Mouse (Mus musculus): ENCODE results near the gene Pdk1.
"Not testable (repeated sequence)": the region's sequence is repeated elsewhere in the genome, so short reads cannot be mapped to it uniquely, and the experiment has no call there.

Pdk1 gene

GRCm38 (mm10) chr2:71874422-71874821, 1.4 kb downstream of the Pdk1 start:
- no peak for DNase-seq (ENCODE audit: low read depth, low spot score)

GRCm38 (mm10) chr2:71874836-71875235, 1.8 kb downstream of the Pdk1 start:
- no peak for DNase-seq (ENCODE audit: low read depth, low spot score)

GRCm38 (mm10) chr2:71877865-71878264, 4.8 kb downstream of the Pdk1 start:
- DNase-seq (ENCODE audit: low read depth, low spot score) = no peak

- DNase-seq (ENCODE audit: low read depth, low spot score) = no peak
Measured at GRCm38 (mm10) chr2:71878441-71878840, 5.4 kb downstream of the Pdk1 start.

GRCm38 (mm10) chr2:71878943-71879342, 5.9 kb downstream of the Pdk1 start:
- DNase-seq (ENCODE audit: low read depth, low spot score) = no peak

- DNase-seq (ENCODE audit: low read depth, low spot score) = no peak
Measured at GRCm38 (mm10) chr2:71882914-71883651, 10.1 kb downstream of the Pdk1 start.

- no peak for DNase-seq (ENCODE audit: low read depth, low spot score)
Measured at GRCm38 (mm10) chr2:71887269-71887668, 14.2 kb downstream of the Pdk1 start.

- DNase-seq (ENCODE audit: low read depth, low spot score) = no peak
Measured at GRCm38 (mm10) chr2:71888437-71888836, 15.4 kb downstream of the Pdk1 start.

- DNase-seq (ENCODE audit: low read depth, low spot score) = no peak
Measured at GRCm38 (mm10) chr2:71891536-71891935, 18.5 kb downstream of the Pdk1 start.

- DNase-seq (ENCODE audit: low read depth, low spot score) = no peak
Measured at GRCm38 (mm10) chr2:71892741-71893349, 19.8 kb downstream of the Pdk1 start.

- DNase-seq (ENCODE audit: low read depth, low spot score) = no peak
Measured at GRCm38 (mm10) chr2:71895596-71896286, 22.7 kb downstream of the Pdk1 start.

GRCm38 (mm10) chr2:71897420-71897819, 24.4 kb downstream of the Pdk1 start:
- DNase-seq (ENCODE audit: low read depth, low spot score) = no peak

- DNase-seq (ENCODE audit: low read depth, low spot score) = peak; percentile 30
Measured at GRCm38 (mm10) chr2:71898335-71898856, 25.4 kb downstream of the Pdk1 start.

GRCm38 (mm10) chr2:71899886-71900285, 26.9 kb downstream of the Pdk1 start:
- no peak for DNase-seq (ENCODE audit: low read depth, low spot score)

GRCm38 (mm10) chr2:71905154-71905553, 32.1 kb downstream of the Pdk1 start:
- no peak for DNase-seq (ENCODE audit: low read depth, low spot score)

GRCm38 (mm10) chr2:71906356-71906755, 33.3 kb downstream of the Pdk1 start:
- DNase-seq (ENCODE audit: low read depth, low spot score) = not testable (repeated sequence)

- no peak for DNase-seq (ENCODE audit: low read depth, low spot score)
Measured at GRCm38 (mm10) chr2:71913911-71914310, 40.9 kb downstream of the Pdk1 start.

GRCm38 (mm10) chr2:71919227-71919647, 46.2 kb downstream of the Pdk1 start:
- peak; percentile 61 for DNase-seq (ENCODE audit: low read depth, low spot score)

- not testable (repeated sequence) for DNase-seq (ENCODE audit: low read depth, low spot score)
Measured at GRCm38 (mm10) chr2:71924931-71925330, 51.9 kb downstream of the Pdk1 start.

GRCm38 (mm10) chr2:71934046-71934445, 61.0 kb downstream of the Pdk1 start:
- DNase-seq (ENCODE audit: low read depth, low spot score) = no peak

GRCm38 (mm10) chr2:71936711-71937110, 63.7 kb downstream of the Pdk1 start:
- DNase-seq (ENCODE audit: low read depth, low spot score) = no peak

GRCm38 (mm10) chr2:71937649-71938308, 64.8 kb downstream of the Pdk1 start:
- DNase-seq (ENCODE audit: low read depth, low spot score) = no peak
